In the genomic region with DNA sequence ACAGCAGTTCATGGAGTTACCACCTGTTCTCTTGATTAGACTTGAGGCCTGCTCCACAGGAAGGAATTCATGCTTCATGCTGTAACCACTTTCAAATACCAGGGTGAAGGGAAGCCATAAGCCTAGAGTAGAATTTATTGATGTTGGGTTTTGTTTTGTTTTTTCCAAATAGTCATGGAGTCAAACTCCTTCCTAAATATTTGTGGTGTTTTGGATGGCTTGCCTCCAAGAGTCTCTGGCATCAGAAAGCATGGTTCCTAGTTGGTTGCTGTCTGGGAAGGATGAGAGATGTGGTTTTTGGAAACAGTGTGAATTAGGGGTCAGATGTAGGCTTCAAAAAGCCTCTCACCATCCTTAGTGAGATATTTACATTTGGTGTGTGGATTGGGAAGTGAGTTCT, we compare ENCODE assay signal across 25 mouse cellular contexts.
"Had no signal": no experiment of that assay in that cellular context is flagged by ENCODE, and none has a peak within 500 bp of the region (broad histone marks: within the 10 kb centered on the region; RNA-seq: fewer than 3 reads in every experiment).

No protein-coding gene starts in this region.

- H3K27ac ChIP-seq: kidney, embryonic 15.5 days; limb, embryonic 12.5 days; limb, embryonic 15.5 days; liver, embryonic 14.5 days; macrophage; midbrain, embryonic 10.5 days; midbrain, embryonic 13.5 days; stomach, postnatal 0 days had no signal

- H3K4me3 ChIP-seq: kidney, embryonic 15.5 days; limb, embryonic 12.5 days; limb, embryonic 15.5 days; megakaryocyte, embryonic 14.5 days; midbrain, embryonic 10.5 days; midbrain, embryonic 13.5 days; myocyte had no signal

- H3K4me2 ChIP-seq: kidney, embryonic 15.5 days; limb, embryonic 12.5 days; limb, embryonic 15.5 days; liver, embryonic 11.5 days; lung, embryonic 14.5 days; midbrain, embryonic 13.5 days had no signal

- ATAC-seq: liver, postnatal 0 days; lung, postnatal 0 days; midbrain, embryonic 13.5 days; midbrain, embryonic 16.5 days had no signal

- DNase-seq: kidney, adult 2 months; kidney, postnatal 14 days; kidney, postnatal 4 days; left cerebral cortex, postnatal 4 days; liver, postnatal 0 days; lung, embryonic 14.5 days; right cerebral cortex, adult 18-20 months; right cerebral cortex, postnatal 14 days; right cerebral cortex, postnatal 4 days; thymus, adult 2 months; thymus, postnatal 14 days; thymus, postnatal 4 days had no signal

- H3K4me1 ChIP-seq: kidney, embryonic 15.5 days; limb, embryonic 15.5 days; megakaryocyte, embryonic 14.5 days; midbrain, embryonic 10.5 days; midbrain, embryonic 13.5 days had no signal

- H3K36me3 ChIP-seq: kidney, embryonic 15.5 days; limb, embryonic 12.5 days; limb, embryonic 15.5 days; midbrain, embryonic 10.5 days; midbrain, embryonic 13.5 days had no signal

- H3K9me3 ChIP-seq: kidney, embryonic 15.5 days; limb, embryonic 15.5 days had no signal

- H3K9ac ChIP-seq: kidney, embryonic 15.5 days; limb, embryonic 12.5 days; limb, embryonic 15.5 days; liver, embryonic 14.5 days; liver, postnatal 0 days; lung, embryonic 14.5 days; midbrain, embryonic 13.5 days had no signal

- H3K27me3 ChIP-seq: kidney, embryonic 15.5 days; limb, embryonic 12.5 days; limb, embryonic 15.5 days; megakaryocyte, embryonic 14.5 days; midbrain, embryonic 13.5 days had no signal
